Mouse (Mus musculus): Measurements from ENCODE around the gene Adgrg5. TPM values are rescaled to one million over a fixed set of nuclear protein-coding genes. Genes with fewer than 3 reads are reported as not detected.

Adgrg5 gene
- polyA plus RNA-seq, 1 experiment from 2014 or later, result 0.14 TPM

Other genes starting within 250 kb of the Adgrg5 start
- gene Pllp, start 227.4 kb upstream of the Adgrg5 start, polyA plus RNA-seq (2014; fragmentation: Nextera tagmentation; extraction: Ambion mirVana), result 0.25 and 0.63 TPM in 2 replicates
- gene Ccl22, start 178.1 kb upstream of the Adgrg5 start, polyA plus RNA-seq (2014; fragmentation: Nextera tagmentation; extraction: Ambion mirVana), result not detected in 2 replicates
- 9.9 and 10.9 TPM in 2 replicates for gene Cx3cl1, start 151.7 kb upstream of the Adgrg5 start, polyA plus RNA-seq (2014; fragmentation: Nextera tagmentation; extraction: Ambion mirVana)
- not detected in 2 replicates for gene Ccl17, start 113.2 kb upstream of the Adgrg5 start, polyA plus RNA-seq (2014; fragmentation: Nextera tagmentation; extraction: Ambion mirVana)
- 52.3 and 55.0 TPM in 2 replicates for gene Coq9, start 85.4 kb upstream of the Adgrg5 start, polyA plus RNA-seq (2014; fragmentation: Nextera tagmentation; extraction: Ambion mirVana)
- gene Ciapin1, start 85.3 kb upstream of the Adgrg5 start, polyA plus RNA-seq (2014; fragmentation: Nextera tagmentation; extraction: Ambion mirVana), result 124 and 145 TPM in 2 replicates
- gene Polr2c, start 66.2 kb upstream of the Adgrg5 start, polyA plus RNA-seq (2014; fragmentation: Nextera tagmentation; extraction: Ambion mirVana), result 159 and 165 TPM in 2 replicates
- 13.5 and 14.7 TPM in 2 replicates for gene Dok4, start 47.4 kb upstream of the Adgrg5 start, polyA plus RNA-seq (2014; fragmentation: Nextera tagmentation; extraction: Ambion mirVana)
- gene Ccdc102a, start 5.6 kb upstream of the Adgrg5 start, polyA plus RNA-seq (2014; fragmentation: Nextera tagmentation; extraction: Ambion mirVana), result 18.5 and 19.2 TPM in 2 replicates
- 138 and 160 TPM in 2 replicates for gene Adgrg1, start 51.1 kb downstream of the Adgrg5 start, polyA plus RNA-seq (2014; fragmentation: Nextera tagmentation; extraction: Ambion mirVana)
- 2.5 and 4.7 TPM in 2 replicates for gene Adgrg3, start 94.0 kb downstream of the Adgrg5 start, polyA plus RNA-seq (2014; fragmentation: Nextera tagmentation; extraction: Ambion mirVana)
- gene Drc7, start 131.4 kb downstream of the Adgrg5 start, polyA plus RNA-seq (2014; fragmentation: Nextera tagmentation; extraction: Ambion mirVana), result 1.0 and 1.2 TPM in 2 replicates
- gene Katnb1, start 157.5 kb downstream of the Adgrg5 start, polyA plus RNA-seq (2014; fragmentation: Nextera tagmentation; extraction: Ambion mirVana), result 24.8 and 30.0 TPM in 2 replicates